Mouse (Mus musculus) mesoderm, embryonic 11.5 days (tissue): ENCODE results near the gene Robo3.

Experiments used
- DNase-seq: peaks from one replicate; pipeline ENCODE4 v3.0.0-alpha.2; 2012; ENCODE audit warnings: low read depth, low spot score

The Robo3 gene

DNA sequence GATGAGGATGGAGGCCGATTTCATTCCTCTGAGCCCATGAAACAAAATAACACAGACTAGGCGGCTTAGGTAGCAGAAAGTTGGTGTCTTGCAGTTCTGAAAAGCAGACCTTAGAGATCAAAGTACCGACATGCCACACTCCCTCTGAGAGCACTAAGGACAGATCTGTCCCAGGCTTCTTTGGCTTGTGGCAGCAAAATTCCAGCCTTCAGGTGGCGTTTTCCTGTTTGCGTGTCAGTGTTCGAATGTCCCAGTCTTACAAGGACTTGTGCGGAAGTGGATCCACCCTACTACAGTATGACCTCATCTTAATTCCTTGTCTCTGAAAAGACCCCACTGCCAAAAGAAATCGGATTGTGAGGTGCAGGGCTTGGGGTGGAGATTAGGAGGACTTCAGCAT, 64.2 kb downstream of the Robo3 start:
- no peak for DNase-seq

DNA sequence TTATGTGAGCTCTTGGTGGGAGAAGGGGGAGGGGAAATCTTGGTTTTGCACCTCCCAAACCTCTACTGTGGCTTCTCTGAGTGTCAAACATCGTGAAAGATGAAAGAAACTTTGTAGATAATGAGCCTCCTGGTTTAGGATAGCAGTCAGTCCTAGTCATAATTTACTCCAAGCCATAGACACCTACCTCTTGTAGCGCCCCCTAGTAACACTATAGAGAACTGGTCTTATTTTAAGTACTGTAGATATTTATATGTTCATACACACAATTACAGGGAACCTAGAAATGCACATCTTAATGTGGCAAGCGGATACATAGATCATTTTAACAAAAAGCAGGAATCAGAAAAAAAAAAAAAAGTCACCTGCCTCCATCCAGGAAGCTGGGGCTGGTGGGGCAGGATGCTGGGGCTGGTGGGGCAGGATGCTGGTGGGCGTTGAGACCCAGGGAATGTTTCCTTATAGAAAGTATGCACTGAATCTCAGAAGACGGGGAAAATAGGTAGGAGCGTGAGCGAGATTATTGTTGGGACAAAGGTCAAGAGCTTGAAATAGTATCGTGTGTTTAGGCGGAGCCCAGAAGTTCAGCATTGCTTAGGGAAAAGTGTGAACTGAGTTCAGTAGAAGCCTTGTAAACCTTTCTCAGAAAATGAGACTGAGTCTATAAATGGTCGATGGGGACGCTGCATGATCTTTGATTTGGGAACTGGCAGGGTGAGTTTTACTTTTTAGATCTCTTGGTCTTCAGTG, 64.8 kb downstream of the Robo3 start:
- DNase-seq, result no peak

DNA sequence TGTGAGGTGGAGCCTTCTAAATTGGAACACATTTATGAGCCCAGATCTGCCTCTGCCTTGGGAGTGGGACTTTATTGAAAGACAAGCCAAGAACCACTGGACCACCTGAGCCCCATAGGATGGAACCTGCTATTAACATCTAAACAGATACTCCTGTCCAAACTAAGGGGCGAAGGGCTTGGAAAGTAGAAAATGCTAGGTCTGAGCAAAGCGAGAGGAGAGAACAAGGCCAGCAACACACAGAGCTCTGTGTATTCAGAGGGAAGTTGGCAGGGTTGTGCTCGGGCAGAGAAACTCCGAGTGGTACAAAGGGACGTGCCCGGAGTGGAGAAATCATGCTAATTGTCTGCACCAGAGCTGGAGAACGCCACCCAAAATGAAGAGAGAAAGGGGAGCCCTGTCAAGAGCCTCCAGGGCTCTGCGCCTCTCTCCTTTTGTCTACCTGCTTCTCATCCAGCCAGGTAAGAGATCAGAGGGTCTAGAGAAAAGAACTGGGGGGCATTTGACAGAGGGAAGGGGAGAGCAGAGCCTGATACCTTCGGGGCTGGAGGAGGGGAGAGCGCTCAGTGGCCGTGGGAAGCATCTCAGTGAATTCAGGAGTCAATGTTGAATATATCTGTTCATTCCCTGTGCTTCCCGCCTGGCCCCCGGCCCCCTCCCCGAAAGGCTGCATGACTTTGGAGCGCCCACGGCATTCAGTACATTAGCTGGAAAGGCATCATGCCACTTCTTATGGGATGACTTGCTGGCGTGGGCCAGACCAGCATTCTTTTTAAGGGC, 65.6 kb downstream of the Robo3 start, which contains the start of gene Hepacam:
Gene Hepacam (plus strand): TSS at position 51 of the 780 bp plus-strand sequence.
- DNase-seq, result no peak

DNA sequence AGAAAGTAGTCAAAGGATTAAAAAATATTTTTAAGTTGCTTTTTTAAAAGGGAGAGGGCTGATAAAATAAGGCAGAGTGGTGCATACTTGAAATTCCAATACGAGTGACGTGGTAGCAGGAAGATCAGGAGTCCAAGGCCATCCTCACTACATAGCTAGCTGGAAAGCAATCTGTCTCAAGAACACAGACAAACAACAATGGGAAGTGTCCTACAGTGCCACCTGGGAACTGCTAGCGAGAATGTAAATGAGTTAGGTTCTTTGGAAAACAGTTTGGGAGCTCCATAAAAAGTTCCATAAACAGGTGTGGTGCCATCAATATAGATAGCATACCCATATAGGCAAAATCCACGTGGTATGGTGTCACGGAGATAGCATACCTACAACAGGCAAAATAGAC, 67.3 kb downstream of the Robo3 start:
- DNase-seq, result no peak
